9 mouse cellular contexts compared by ENCODE assay signal in the genomic region with DNA sequence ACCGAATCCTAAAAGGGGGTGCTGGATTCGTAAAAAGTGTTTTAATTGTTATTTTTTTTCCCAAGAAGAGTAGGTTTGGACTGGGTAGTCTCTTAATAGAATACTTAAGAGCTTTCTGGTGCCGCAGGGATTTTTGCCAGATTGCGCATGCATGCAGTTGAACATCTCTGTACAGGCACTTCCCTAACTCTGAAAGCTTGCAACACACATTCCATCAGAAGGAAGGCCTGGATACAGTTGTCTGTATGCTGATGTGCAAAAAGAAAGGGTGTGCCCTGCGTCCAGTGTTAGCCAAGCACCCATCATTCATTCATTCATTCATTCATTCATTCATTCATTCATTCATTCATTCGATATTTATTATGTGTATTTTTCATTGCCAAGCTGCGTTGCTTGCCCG. TPM values are rescaled to one million over a fixed set of nuclear protein-coding genes. Genes with fewer than 3 reads are reported as not detected.
A peak's percentile ranks its signal among the peaks of the same experiment; 100 is the strongest.
DNase-seq lines count a peak whose midpoint lies in the region; ATAC-seq and TF ChIP-seq lines count a peak whose summit lies in the region.
"Had no signal": no experiment of that assay in that cellular context is flagged by ENCODE, and none has a peak within 500 bp of the region (broad histone marks: within the 10 kb centered on the region; RNA-seq: fewer than 3 reads in every experiment).

No protein-coding gene starts in this region.

- no peaks in the 10 kb centered on the region for H3K9me3 ChIP-seq in erythroblast, embryonic 14.5 days (ENCODE audit: control insufficient read depth, low read length)
- no peaks in the 10 kb centered on the region for H3K9me3 ChIP-seq in embryonic facial prominence, embryonic 13.5 days
- H3K9me3 ChIP-seq in intestine, postnatal 0 days (ENCODE audit: control insufficient read depth) = no peaks in the 10 kb centered on the region
- H3K9me3 ChIP-seq in midbrain, embryonic 12.5 days = no peaks in the 10 kb centered on the region

- H3K4me2 ChIP-seq in embryonic facial prominence, embryonic 13.5 days = peak overlapping the region; percentile 77
- peak overlapping the region; percentile 75 for H3K4me2 ChIP-seq in intestine, postnatal 0 days (replicated peaks; ENCODE audit: low read depth)
- peak overlapping the region; percentile 77 for H3K4me2 ChIP-seq in midbrain, embryonic 12.5 days (replicated peaks)

- DNase-seq in 3T3-L1 (ENCODE audit: low read depth, low spot score) = peak; percentile 54
- DNase-seq in frontal cortex, postnatal 36 days (ENCODE audit: low spot score in 2 of 2) = no peak
- no peak for DNase-seq in left cerebral cortex, postnatal 25 days (ENCODE audit: low spot score in 2 of 2)

- TF ChIP-seq CTCF in intestine, postnatal 0 days (IDR thresholded peaks at IDR 0.05; ENCODE audit: low read depth) = no peak

- H3K27ac ChIP-seq in embryonic facial prominence, embryonic 13.5 days = peak overlapping the region; percentile 95
- peak overlapping the region; percentile 93; the same call in 1 of the 2 replicates for H3K27ac ChIP-seq in intestine, postnatal 0 days (ENCODE audit: low read depth, low read length)
- peak overlapping the region; percentile 96 for H3K27ac ChIP-seq in midbrain, embryonic 12.5 days (replicated peaks)

- WGBS in embryonic facial prominence, embryonic 13.5 days = 42% methylated on average over 8 of the region's 8 CpGs
- WGBS in intestine, postnatal 0 days = 44% methylated on average over 8 of the region's 8 CpGs
- 54% methylated on average over 8 of the region's 8 CpGs for WGBS in midbrain, embryonic 12.5 days

- ATAC-seq in erythroblast, adult 5-6 weeks (replicated peaks; ENCODE audit: low FRiP score, poor library complexity, severe bottlenecking) = no peak; the same call in 1 of the 2 replicates
- no peak for ATAC-seq in embryonic facial prominence, embryonic 13.5 days (ENCODE audit: insufficient number of reproducible peaks, insufficient read depth, low FRiP score, low TSS enrichment, low read depth)
- no peak for ATAC-seq in intestine, postnatal 0 days
- ATAC-seq in midbrain, embryonic 12.5 days (ENCODE audit: low FRiP score, low read depth) = peak; percentile 67

- H3K27me3 ChIP-seq in erythroblast, embryonic 14.5 days (ENCODE audit: control insufficient read depth) = peaks cover 6% of the 10 kb centered on the region
- H3K27me3 ChIP-seq in embryonic facial prominence, embryonic 13.5 days = no peaks in the 10 kb centered on the region
- no peaks in the 10 kb centered on the region for H3K27me3 ChIP-seq in intestine, postnatal 0 days (replicated peaks; ENCODE audit: control insufficient read depth, insufficient read depth, low read length)
- no peaks in the 10 kb centered on the region for H3K27me3 ChIP-seq in midbrain, embryonic 12.5 days
- H3K27me3 ChIP-seq: Patski had no signal

- peak overlapping the region; percentile 99 for H3K4me3 ChIP-seq in erythroblast, embryonic 14.5 days (replicated peaks)
- peak overlapping the region; percentile 97 for H3K4me3 ChIP-seq in embryonic facial prominence, embryonic 13.5 days
- H3K4me3 ChIP-seq in intestine, postnatal 0 days (ENCODE audit: low read depth, low read length) = peak overlapping the region; percentile 83
- peak overlapping the region; percentile 87 for H3K4me3 ChIP-seq in midbrain, embryonic 12.5 days

- H3K4me1 ChIP-seq in erythroblast, embryonic 14.5 days (ENCODE audit: control insufficient read depth) = peaks cover 45% of the 10 kb centered on the region
- H3K4me1 ChIP-seq in embryonic facial prominence, embryonic 13.5 days = peaks cover 23% of the 10 kb centered on the region
- H3K4me1 ChIP-seq in intestine, postnatal 0 days (replicated peaks; ENCODE audit: control insufficient read depth, insufficient read depth, low read length) = 0 out of 2 replicates have a peak, but pooled peaks cover 7% of the 10 kb centered on the region
- H3K4me1 ChIP-seq in midbrain, embryonic 12.5 days = peaks cover 24% of the 10 kb centered on the region

- intact Hi-C loops in left cerebral cortex, postnatal 25 days (cut with DNase I) = loop anchor here (2.0 to 5.0 kb wide), 2 partner anchors 25 to 113 kb away; partner anchors contain the start of gene Psmc3

- peak overlapping the region; percentile 98 for H3K9ac ChIP-seq in embryonic facial prominence, embryonic 13.5 days
- H3K9ac ChIP-seq in intestine, postnatal 0 days (ENCODE audit: low read depth, low read length) = 0 out of 2 replicates have a peak overlapping the region, but pooled peaks have one; percentile 93
- peak overlapping the region; percentile 96 for H3K9ac ChIP-seq in midbrain, embryonic 12.5 days (replicated peaks)

- peaks cover 30% of the 10 kb centered on the region for H3K36me3 ChIP-seq in erythroblast, embryonic 14.5 days (ENCODE audit: control insufficient read depth)
- peaks cover 3% of the 10 kb centered on the region; the same call in 1 of the 2 replicates for H3K36me3 ChIP-seq in embryonic facial prominence, embryonic 13.5 days
- H3K36me3 ChIP-seq in intestine, postnatal 0 days (ENCODE audit: control insufficient read depth, insufficient read depth) = no peaks in the 10 kb centered on the region
- no peaks in the 10 kb centered on the region for H3K36me3 ChIP-seq in midbrain, embryonic 12.5 days

RNA-seq across cellular contexts. Expression of gene Celf1, which starts 0.4 kb away (rescaled TPM):
- 5.1 and 6.5 TPM in 2 replicates for polyA plus RNA-seq in erythroblast, embryonic 14.5 days (2012)
- total RNA-seq in erythroblast, adult 5-6 weeks (2015; ENCODE audit: low replicate concordance) = 23.8 and 25.4 TPM in 2 replicates
- total RNA-seq in erythroblast, adult 5-6 weeks (2017; ENCODE audit: low replicate concordance) = 31.9 and 38.8 TPM in 2 replicates
- polyA plus RNA-seq in embryonic facial prominence, embryonic 13.5 days (2015; fragmentation: Nextera tagmentation; extraction: Ambion mirVana) = 82.5 and 91.3 TPM in 2 replicates
- polyA plus RNA-seq in intestine, postnatal 0 days (2015; fragmentation: Nextera tagmentation; extraction: Ambion mirVana) = 34.9 and 41.0 TPM in 2 replicates
- polyA plus RNA-seq in midbrain, embryonic 12.5 days (2016; fragmentation: Nextera tagmentation; extraction: Ambion mirVana) = 167 and 178 TPM in 2 replicates
- total RNA-seq in left cerebral cortex, postnatal 25 days (2021) = 100 to 1,000 TPM; 151 to 155 TPM

RNA-seq across cellular contexts. Expression of gene Ndufs3, which starts 35.1 kb away (rescaled TPM):
- polyA plus RNA-seq in erythroblast, embryonic 14.5 days (2012) = 9.7 and 11.4 TPM in 2 replicates
- 36.2 and 37.3 TPM in 2 replicates for total RNA-seq in erythroblast, adult 5-6 weeks (2015; ENCODE audit: low replicate concordance)
- total RNA-seq in erythroblast, adult 5-6 weeks (2017; ENCODE audit: low replicate concordance) = 28.0 and 29.0 TPM in 2 replicates
- polyA plus RNA-seq in embryonic facial prominence, embryonic 13.5 days (2015; fragmentation: Nextera tagmentation; extraction: Ambion mirVana) = 208 and 232 TPM in 2 replicates
- polyA plus RNA-seq in intestine, postnatal 0 days (2015; fragmentation: Nextera tagmentation; extraction: Ambion mirVana) = 263 and 280 TPM in 2 replicates
- polyA plus RNA-seq in midbrain, embryonic 12.5 days (2016; fragmentation: Nextera tagmentation; extraction: Ambion mirVana) = 187 and 196 TPM in 2 replicates
- total RNA-seq in left cerebral cortex, postnatal 25 days (2021) = 100 to 1,000 TPM; 234 to 246 TPM

RNA-seq across cellular contexts. Expression of gene Kbtbd4, which starts 35.2 kb away (rescaled TPM):
- 0.30 and 0.53 TPM in 2 replicates for polyA plus RNA-seq in erythroblast, embryonic 14.5 days (2012)
- total RNA-seq in erythroblast, adult 5-6 weeks (2015; ENCODE audit: low replicate concordance) = 1.7 and 5.8 TPM in 2 replicates
- 2.8 TPM in 2 replicates for total RNA-seq in erythroblast, adult 5-6 weeks (2017; ENCODE audit: low replicate concordance)
- polyA plus RNA-seq in embryonic facial prominence, embryonic 13.5 days (2015; fragmentation: Nextera tagmentation; extraction: Ambion mirVana) = 46.1 and 47.0 TPM in 2 replicates
- 12.0 and 13.1 TPM in 2 replicates for polyA plus RNA-seq in intestine, postnatal 0 days (2015; fragmentation: Nextera tagmentation; extraction: Ambion mirVana)
- polyA plus RNA-seq in midbrain, embryonic 12.5 days (2016; fragmentation: Nextera tagmentation; extraction: Ambion mirVana) = 53.5 and 54.5 TPM in 2 replicates
- total RNA-seq in left cerebral cortex, postnatal 25 days (2021) = 10 to 100 TPM; 40.1 to 43.1 TPM

RNA-seq across cellular contexts. Expression of gene C1qtnf4, which starts 54.1 kb away (rescaled TPM):
- 3.9 and 5.9 TPM in 2 replicates for polyA plus RNA-seq in erythroblast, embryonic 14.5 days (2012)
- total RNA-seq in erythroblast, adult 5-6 weeks (2015; ENCODE audit: low replicate concordance) = not detected in 2 replicates
- not detected in 2 replicates for total RNA-seq in erythroblast, adult 5-6 weeks (2017; ENCODE audit: low replicate concordance)
- polyA plus RNA-seq in embryonic facial prominence, embryonic 13.5 days (2015; fragmentation: Nextera tagmentation; extraction: Ambion mirVana) = 16.7 and 21.5 TPM in 2 replicates
- polyA plus RNA-seq in intestine, postnatal 0 days (2015; fragmentation: Nextera tagmentation; extraction: Ambion mirVana) = 6.5 and 7.6 TPM in 2 replicates
- polyA plus RNA-seq in midbrain, embryonic 12.5 days (2016; fragmentation: Nextera tagmentation; extraction: Ambion mirVana) = 29.2 and 32.9 TPM in 2 replicates
- 100 to 1,000 TPM; 274 to 275 TPM for total RNA-seq in left cerebral cortex, postnatal 25 days (2021)

Comparison
In these comparisons a context has a peak if more than half of its experiments do, and no peak if none do; other contexts are left out.
1. RNA of gene Ndufs3, which starts 35.1 kb away (polyA plus RNA-seq): 263 to 280 TPM in intestine, postnatal 0 days, 208 to 232 TPM in embryonic facial prominence, embryonic 13.5 days and 187 to 196 TPM in midbrain, embryonic 12.5 days; 9.7 to 11.4 TPM in erythroblast, embryonic 14.5 days; every median in the first group is over 10 times any median in the second.
2. Peak in every context shown above with its lines, with median percentiles within 50 percentile points of each other: H3K4me3 ChIP-seq, H3K27ac ChIP-seq, H3K4me2 ChIP-seq and H3K9ac ChIP-seq.